Mouse (Mus musculus) thymus, postnatal 4 days (tissue): ENCODE results near the gene Crtc3.

Experiments
- DNase-seq: peaks from one replicate; pipeline ENCODE4 v3.0.0; 2021

Gene Crtc3

GRCm38 (mm10) chr7:80636953-80637800, 51.5 kb downstream of the Crtc3 start:
- DNase-seq: no peak

GRCm38 (mm10) chr7:80636288-80636952, 52.3 kb downstream of the Crtc3 start:
- DNase-seq: peak; percentile 59

GRCm38 (mm10) chr7:80635866-80636265, 52.8 kb downstream of the Crtc3 start:
- no peak for DNase-seq

- DNase-seq: no peak
Measured at GRCm38 (mm10) chr7:80634741-80635140, 53.9 kb downstream of the Crtc3 start.

- no peak for DNase-seq
Measured at GRCm38 (mm10) chr7:80633635-80634034, 55.0 kb downstream of the Crtc3 start.

- no peak for DNase-seq
Measured at GRCm38 (mm10) chr7:80631993-80632392, 56.7 kb downstream of the Crtc3 start.

- DNase-seq: peak; percentile 54
Measured at GRCm38 (mm10) chr7:80631405-80631804, 57.3 kb downstream of the Crtc3 start.

GRCm38 (mm10) chr7:80629369-80629768, 59.3 kb downstream of the Crtc3 start:
- no peak for DNase-seq

- peak; percentile 86 for DNase-seq
Measured at GRCm38 (mm10) chr7:80628708-80629183, 59.9 kb downstream of the Crtc3 start.

GRCm38 (mm10) chr7:80626943-80627342, 61.7 kb downstream of the Crtc3 start:
- no peak for DNase-seq

- DNase-seq: no peak
Measured at GRCm38 (mm10) chr7:80625841-80626240, 62.8 kb downstream of the Crtc3 start.

GRCm38 (mm10) chr7:80623276-80623675, 65.4 kb downstream of the Crtc3 start:
- DNase-seq: no peak

- DNase-seq: no peak
Measured at GRCm38 (mm10) chr7:80616096-80616495, 72.6 kb downstream of the Crtc3 start.

GRCm38 (mm10) chr7:80614042-80614441, 74.6 kb downstream of the Crtc3 start:
- no peak for DNase-seq

- DNase-seq: no peak
Measured at GRCm38 (mm10) chr7:80612191-80612787, 76.4 kb downstream of the Crtc3 start.

GRCm38 (mm10) chr7:80611646-80612045, 77.0 kb downstream of the Crtc3 start:
- DNase-seq: no peak

GRCm38 (mm10) chr7:80607503-80607902, 81.2 kb downstream of the Crtc3 start:
- no peak for DNase-seq

GRCm38 (mm10) chr7:80606435-80606834, 82.2 kb downstream of the Crtc3 start:
- no peak for DNase-seq

GRCm38 (mm10) chr7:80605557-80605930, 83.1 kb downstream of the Crtc3 start:
- no peak for DNase-seq

- no peak for DNase-seq
Measured at GRCm38 (mm10) chr7:80604908-80605556, 83.6 kb downstream of the Crtc3 start.

GRCm38 (mm10) chr7:80602574-80602973, 86.1 kb downstream of the Crtc3 start:
- no peak for DNase-seq

GRCm38 (mm10) chr7:80598436-80598985, 90.2 kb downstream of the Crtc3 start:
- DNase-seq: no peak

- no peak for DNase-seq
Measured at GRCm38 (mm10) chr7:80597900-80598299, 90.8 kb downstream of the Crtc3 start.
